Mouse (Mus musculus): Measurements from ENCODE around the gene Wdr83.

Wdr83 gene

DNA sequence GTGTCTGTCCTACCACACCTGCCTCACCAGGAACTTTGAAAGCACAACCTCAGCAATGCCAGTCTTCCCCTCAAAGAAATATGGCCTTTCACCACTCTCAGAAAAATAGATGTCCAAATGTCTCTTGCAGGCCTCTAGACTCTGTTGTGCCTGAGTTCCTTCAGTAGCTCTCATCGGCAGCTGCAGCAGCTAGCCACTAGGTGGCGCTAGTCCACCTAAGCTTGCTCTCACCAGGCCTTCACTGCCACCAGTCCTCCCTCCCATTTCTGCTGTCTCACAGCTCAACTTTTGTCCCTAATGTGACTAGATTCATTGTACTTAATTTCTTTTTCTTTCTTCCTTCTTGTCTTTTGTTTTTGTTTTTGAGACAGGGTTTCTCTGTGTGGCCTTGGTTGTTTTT, 4.1 kb downstream of the Wdr83 start:
- no peak for DNase-seq (ENCODE audit: low read depth)

DNA sequence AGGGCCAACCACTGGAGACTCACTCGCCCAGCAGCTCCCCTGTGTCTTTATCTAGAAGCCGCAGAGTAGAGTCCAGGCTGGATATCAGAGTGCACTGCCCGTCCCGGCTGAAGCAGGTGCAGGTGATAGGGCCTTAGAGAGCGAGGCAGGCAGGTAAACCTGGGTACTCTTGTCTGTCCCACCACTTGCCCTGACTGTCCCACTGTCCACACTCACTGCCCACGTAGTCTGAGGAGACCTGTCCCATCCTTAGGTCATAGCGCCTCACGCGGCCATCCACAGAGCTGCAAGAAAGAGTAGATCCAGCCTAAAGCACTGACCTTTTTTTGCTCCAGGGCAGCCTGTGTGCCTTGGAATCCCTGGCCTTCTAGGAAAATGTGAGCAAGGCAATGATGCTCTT, 5.1 kb downstream of the Wdr83 start:
- no peak for DNase-seq (ENCODE audit: low read depth)

GRCm38 (mm10) chr8:85074617-85075016, 6.5 kb downstream of the Wdr83 start:
- no peak for DNase-seq (ENCODE audit: low read depth)

GRCm38 (mm10) chr8:85074167-85074566, 6.9 kb downstream of the Wdr83 start:
- DNase-seq (ENCODE audit: low read depth): no peak

DNA sequence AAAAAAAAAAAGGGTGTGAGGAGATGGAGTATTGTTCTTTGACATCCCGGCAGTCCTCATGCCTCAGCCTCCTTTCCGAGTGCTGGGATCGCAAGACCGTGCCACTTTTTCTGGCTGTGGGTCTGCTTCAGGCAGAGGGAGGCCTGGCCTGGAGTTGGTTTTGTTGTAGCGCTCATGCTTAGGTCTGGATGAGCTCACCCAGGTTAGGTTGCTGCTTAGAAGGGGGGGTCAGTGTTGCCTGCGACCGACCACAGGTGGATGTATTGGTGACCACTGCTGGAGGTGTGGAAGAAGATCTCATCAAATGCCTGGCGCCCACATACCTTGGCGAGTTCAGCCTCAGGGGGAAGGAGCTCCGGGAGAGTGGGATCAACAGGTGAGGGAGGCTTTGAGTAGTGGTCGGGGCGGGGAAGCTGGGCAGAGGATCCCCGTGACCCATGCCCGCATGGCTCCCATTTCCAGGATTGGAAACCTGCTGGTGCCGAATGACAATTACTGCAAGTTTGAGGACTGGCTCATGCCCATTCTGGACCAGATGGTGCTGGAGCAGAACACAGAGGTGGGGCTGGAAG, 8.0 kb downstream of the Wdr83 start:
- DNase-seq (ENCODE audit: low read depth): no peak

DNA sequence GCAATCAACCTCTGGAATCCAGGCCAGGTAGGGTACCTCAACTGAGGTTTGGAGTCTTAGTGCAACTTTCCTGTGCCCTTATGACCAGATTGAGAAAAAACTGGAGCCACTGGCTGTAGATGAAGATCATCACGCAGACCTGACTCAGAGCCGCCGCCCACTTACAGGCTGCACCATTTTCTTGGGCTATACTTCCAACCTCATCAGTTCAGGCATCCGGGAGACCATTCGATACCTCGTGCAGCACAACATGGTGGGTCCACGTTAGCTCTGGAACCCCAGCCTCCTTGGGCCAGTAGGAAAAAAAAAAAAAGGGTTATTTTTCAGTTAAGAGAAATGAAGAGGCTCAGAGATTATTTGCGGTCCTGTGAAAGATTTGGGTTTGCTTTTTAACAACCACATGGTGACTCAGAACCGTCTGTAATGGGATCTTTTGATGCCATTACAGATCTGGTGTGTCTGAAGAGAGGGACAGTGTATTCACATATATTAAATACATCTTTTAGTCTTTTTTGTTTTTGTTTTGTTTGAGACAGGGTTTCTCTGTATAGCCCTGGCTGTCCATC, 8.7 kb downstream of the Wdr83 start:
- DNase-seq (ENCODE audit: low read depth): no peak

GRCm38 (mm10) chr8:85071514-85072281, 9.4 kb downstream of the Wdr83 start, which contains the start of gene Dhps:
TSS of gene Dhps (plus strand) at chr8:85071757.
- peak; percentile 78 for DNase-seq (ENCODE audit: low read depth)

- DNase-seq (ENCODE audit: low read depth): no peak
Measured at GRCm38 (mm10) chr8:85071041-85071440, 10.1 kb downstream of the Wdr83 start.

GRCm38 (mm10) chr8:85067982-85068381, 13.1 kb downstream of the Wdr83 start, which contains the start of gene Gm5741:
TSS of gene Gm5741 (minus strand) at chr8:85067982.
- no peak for DNase-seq (ENCODE audit: low read depth)

GRCm38 (mm10) chr8:85067155-85067554, 14.0 kb downstream of the Wdr83 start:
- no peak for DNase-seq (ENCODE audit: low read depth)

- no peak for DNase-seq (ENCODE audit: low read depth)
Measured at GRCm38 (mm10) chr8:85065213-85065612, 15.9 kb downstream of the Wdr83 start.

GRCm38 (mm10) chr8:85062603-85063002, 18.5 kb downstream of the Wdr83 start:
- DNase-seq (ENCODE audit: low read depth): no peak

DNA sequence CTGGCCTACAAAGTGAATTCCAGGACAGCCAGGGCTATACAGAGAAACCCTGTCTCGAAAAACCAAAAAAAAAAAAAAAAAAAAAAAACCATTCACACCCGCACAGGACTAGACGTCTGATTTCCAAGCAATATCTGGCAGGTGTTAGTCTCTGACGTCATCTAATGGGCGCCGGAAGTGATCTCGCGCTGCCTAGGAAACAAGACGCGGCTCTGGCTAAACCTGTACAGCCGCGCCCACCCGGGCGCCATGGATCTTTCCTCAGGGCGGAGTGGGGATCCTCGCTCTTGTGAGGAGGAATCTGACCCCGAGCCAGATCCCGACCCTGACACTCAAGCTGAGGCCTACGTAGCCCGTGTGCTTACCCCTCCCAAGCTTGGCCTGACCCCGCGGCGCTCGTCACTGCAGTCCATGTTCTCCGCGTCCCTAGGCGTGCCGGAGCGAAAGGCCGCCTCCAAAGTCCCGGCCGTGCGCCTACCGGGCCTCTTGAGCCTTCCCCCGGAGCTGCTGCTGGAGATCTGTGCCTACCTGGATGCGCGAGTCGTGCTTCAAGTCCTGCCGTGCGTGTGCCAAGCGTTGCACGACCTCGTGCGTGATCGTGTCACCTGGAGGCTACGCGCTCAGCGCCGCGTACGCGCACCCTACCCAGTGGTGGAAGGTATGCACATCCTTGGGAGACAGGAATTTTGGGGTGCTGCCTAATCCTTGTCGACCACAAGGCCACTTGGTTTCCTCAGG, 21.1 kb downstream of the Wdr83 start, which contains the start of gene Fbxw9:
Fbxw9 (plus strand) TSS at position 177 of the 738 bp plus-strand sequence.
- peak; percentile 86 for DNase-seq (ENCODE audit: low read depth)

DNA sequence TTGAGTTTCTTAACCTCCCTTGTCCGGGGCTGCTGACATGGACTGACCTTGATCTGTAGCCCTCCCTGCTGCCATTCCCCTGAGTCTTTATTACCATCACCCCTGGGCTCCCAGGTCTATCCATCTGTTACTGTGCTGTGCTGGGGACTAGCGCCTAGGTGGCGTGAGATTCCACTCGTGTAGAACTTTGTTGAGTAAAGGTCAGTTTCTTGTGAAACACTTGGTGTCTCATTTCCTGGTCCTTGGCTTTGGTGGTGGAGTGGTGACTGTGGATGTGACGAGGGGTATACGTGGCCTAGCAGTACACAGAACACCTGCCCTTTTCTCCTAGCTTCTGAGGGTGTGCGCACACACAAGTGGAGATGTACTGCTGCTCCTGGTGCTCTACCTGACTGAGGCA, 23.7 kb downstream of the Wdr83 start:
- DNase-seq (ENCODE audit: low read depth): no peak

DNA sequence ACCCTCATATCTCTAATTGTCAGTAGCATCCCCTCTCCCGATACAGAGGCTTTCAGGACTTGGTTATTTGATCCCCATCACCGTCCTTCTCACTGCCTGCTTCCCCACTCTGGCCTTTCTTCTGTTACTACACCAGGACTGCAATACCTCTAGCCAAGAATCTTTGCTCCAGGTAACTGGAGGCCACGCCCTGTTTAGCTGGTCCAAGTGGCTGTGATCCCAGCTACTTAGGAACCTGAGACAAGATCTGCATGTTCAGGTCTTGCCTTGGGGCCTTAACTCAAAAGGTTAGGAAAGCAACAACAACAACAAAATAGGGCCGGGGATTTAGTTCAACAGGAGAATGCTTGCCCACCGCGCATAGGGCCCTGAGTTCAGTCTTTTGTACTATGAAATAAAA, 37.5 kb downstream of the Wdr83 start:
- DNase-seq (ENCODE audit: low read depth): no peak

- DNase-seq (ENCODE audit: low read depth): no peak
Measured at GRCm38 (mm10) chr8:85037681-85038531, 43.2 kb downstream of the Wdr83 start.

GRCm38 (mm10) chr8:85037366-85037680, 43.8 kb downstream of the Wdr83 start:
- DNase-seq (ENCODE audit: low read depth): no peak

DNA sequence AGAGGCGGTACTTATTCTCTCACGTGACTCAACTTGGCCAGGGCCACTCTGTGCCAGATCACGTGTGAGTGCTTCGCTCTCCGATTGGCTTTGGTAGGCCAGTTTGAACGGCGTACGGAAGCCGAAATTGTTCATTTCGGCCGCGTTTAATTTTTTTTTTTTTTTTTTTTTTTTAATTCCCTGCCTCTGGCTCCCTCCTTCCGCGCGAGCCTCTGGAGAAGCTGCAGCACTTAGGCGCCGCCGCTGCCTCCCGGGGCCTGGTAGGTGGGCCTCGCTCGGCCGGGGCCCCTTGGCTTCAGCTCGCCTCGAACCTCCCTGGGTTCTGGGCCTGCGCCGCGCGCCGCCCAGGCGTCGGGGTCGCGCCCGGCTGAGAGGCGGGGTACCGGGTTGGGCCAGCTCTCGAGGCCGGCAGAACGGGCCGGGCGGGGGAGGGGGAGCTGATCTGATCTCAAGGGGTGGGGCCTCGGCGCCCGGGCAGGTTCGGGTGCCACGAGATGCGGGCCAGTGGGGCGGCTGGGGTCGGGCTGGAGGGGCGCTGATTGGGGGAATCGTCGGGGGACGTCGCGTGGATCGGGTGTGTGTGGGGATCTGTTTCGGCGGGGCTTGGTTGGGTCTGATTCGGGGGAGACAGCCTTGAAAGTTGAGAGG, 44.3 kb downstream of the Wdr83 start, which contains the start of gene Tnpo2:
Tnpo2 (plus strand) TSS at position 198 of the 648 bp plus-strand sequence.
- peak; percentile 92 for DNase-seq (ENCODE audit: low read depth)

DNA sequence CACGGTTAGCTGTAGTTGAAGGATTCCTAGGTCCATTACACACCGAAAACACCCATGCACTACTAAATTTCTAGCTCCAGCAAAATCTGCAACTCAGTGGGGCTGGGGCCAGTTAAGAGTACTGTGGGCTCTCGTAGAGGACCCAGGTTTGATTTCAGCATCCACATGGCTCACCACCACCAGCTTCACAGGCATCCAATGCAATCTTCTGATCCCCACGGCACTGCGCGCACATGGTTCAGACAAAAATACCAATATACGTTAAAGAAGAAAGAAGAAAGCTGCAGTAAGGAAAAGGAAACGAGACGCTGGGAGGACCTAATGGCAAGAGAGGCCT, 44.8 kb downstream of the Wdr83 start:
- no peak for DNase-seq (ENCODE audit: low read depth)

GRCm38 (mm10) chr8:85035728-85036310, 45.3 kb downstream of the Wdr83 start:
- no peak for DNase-seq (ENCODE audit: low read depth)

DNA sequence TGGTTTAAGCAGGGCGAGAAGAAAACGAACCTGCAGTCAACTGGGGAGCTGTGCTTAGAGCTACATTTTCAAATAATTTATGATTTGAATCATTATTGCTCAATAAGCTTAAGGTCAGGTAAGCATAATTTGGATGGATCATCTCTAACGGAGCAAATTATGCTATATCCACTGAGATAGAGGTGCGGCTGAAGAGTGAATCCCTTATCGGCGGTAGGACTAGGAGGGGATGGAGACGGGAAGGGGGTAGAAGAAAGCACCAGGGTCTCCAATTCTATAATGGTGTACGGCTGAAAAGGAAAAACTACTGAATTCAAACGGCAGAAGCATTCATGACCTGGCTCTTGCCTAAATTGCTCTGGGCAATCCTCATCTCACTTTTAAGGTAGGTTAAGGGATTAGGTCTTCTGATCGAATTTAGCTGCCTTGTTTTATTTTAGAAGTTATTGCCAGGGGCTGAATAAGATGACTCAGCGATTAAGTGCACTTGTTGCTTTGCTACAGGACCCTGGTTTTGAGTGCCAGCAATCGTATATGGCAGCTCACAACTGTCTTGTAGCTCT, 45.9 kb downstream of the Wdr83 start:
- DNase-seq (ENCODE audit: low read depth): no peak
